Mouse (Mus musculus): ENCODE measurements around the gene Prdx5. TPM values are rescaled to one million over a fixed set of nuclear protein-coding genes. Genes with fewer than 3 reads are reported as not detected.
"Not testable (repeated sequence)": the region's sequence is repeated elsewhere in the genome, so short reads cannot be mapped to it uniquely, and the experiment has no call there.

Prdx5 gene
- total RNA-seq, 2 experiments from 2014 or later: 137 to 142 TPM

GRCm38 (mm10) chr19:6895608-6896305 lies 14.1 kb downstream of the Prdx5 start:
- DNase-seq (ENCODE audit: low spot score in 2 of 2): not testable (repeated sequence)

GRCm38 (mm10) chr19:6893731-6894451 lies 16.0 kb downstream of the Prdx5 start:
- DNase-seq (ENCODE audit: low spot score in 2 of 2): no peak

GRCm38 (mm10) chr19:6892512-6892911 lies 17.4 kb downstream of the Prdx5 start:
- DNase-seq (ENCODE audit: low spot score in 2 of 2): no peak

- DNase-seq (ENCODE audit: low spot score in 2 of 2): no peak
Measured at GRCm38 (mm10) chr19:6877965-6878364, 31.9 kb downstream of the Prdx5 start.

GRCm38 (mm10) chr19:6876799-6877198 lies 33.1 kb downstream of the Prdx5 start:
- DNase-seq (ENCODE audit: low spot score in 2 of 2): no peak

GRCm38 (mm10) chr19:6875834-6876233 lies 34.1 kb downstream of the Prdx5 start:
- no peak for DNase-seq (ENCODE audit: low spot score in 2 of 2)

- no peak for DNase-seq (ENCODE audit: low spot score in 2 of 2)
Measured at GRCm38 (mm10) chr19:6874257-6874656, 35.6 kb downstream of the Prdx5 start.

GRCm38 (mm10) chr19:6872701-6873100 lies 37.2 kb downstream of the Prdx5 start:
- no peak for DNase-seq (ENCODE audit: low spot score in 2 of 2)

- no peak for DNase-seq (ENCODE audit: low spot score in 2 of 2)
Measured at GRCm38 (mm10) chr19:6871574-6872271, 38.2 kb downstream of the Prdx5 start.

- DNase-seq (ENCODE audit: low spot score in 2 of 2): no peak
Measured at GRCm38 (mm10) chr19:6869355-6869754, 40.6 kb downstream of the Prdx5 start.

GRCm38 (mm10) chr19:6861451-6861850 lies 48.5 kb downstream of the Prdx5 start:
- no peak for DNase-seq (ENCODE audit: low spot score in 2 of 2)

GRCm38 (mm10) chr19:6860706-6861105 lies 49.2 kb downstream of the Prdx5 start:
- DNase-seq (ENCODE audit: low spot score in 2 of 2): no peak

GRCm38 (mm10) chr19:6859971-6860370 lies 49.9 kb downstream of the Prdx5 start:
- no peak for DNase-seq (ENCODE audit: low spot score in 2 of 2)

GRCm38 (mm10) chr19:6859032-6859651 lies 50.8 kb downstream of the Prdx5 start:
- no peak for DNase-seq (ENCODE audit: low spot score in 2 of 2)

GRCm38 (mm10) chr19:6858031-6858430 lies 51.9 kb downstream of the Prdx5 start, which contains the start of gene Ccdc88b:
Gene Ccdc88b, minus strand, starts transcription at chr19:6858211.
- DNase-seq (ENCODE audit: low spot score in 2 of 2): no peak

- no peak for DNase-seq (ENCODE audit: low spot score in 2 of 2)
Measured at GRCm38 (mm10) chr19:6857391-6858005, 52.4 kb downstream of the Prdx5 start.

GRCm38 (mm10) chr19:6857003-6857360 lies 52.9 kb downstream of the Prdx5 start:
- DNase-seq (ENCODE audit: low spot score in 2 of 2): no peak
